Mouse (Mus musculus): ENCODE measurements around the gene Rab11b.

The Rab11b gene

DNA sequence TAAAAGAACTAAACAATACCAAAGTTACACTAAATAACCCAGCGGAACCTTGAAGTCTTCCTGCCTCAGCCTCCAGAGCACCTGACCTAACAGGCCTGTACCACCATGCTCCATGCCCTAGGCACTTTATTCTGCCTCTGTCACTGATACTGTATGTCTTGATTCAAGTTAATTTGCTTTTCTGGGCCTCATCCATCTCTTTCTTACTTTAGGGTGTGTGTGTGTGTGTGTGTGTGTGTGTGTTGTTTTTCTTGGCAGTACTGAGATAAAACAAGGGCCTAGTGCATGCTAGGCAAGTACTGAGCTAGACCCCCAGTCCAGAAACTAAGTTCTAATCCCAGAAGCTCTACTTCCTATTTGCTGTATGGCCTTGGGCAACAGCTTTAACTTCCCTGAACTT, 43.1 kb downstream of the Rab11b start:
- DNase-seq (ENCODE audit: low spot score), result no peak

DNA sequence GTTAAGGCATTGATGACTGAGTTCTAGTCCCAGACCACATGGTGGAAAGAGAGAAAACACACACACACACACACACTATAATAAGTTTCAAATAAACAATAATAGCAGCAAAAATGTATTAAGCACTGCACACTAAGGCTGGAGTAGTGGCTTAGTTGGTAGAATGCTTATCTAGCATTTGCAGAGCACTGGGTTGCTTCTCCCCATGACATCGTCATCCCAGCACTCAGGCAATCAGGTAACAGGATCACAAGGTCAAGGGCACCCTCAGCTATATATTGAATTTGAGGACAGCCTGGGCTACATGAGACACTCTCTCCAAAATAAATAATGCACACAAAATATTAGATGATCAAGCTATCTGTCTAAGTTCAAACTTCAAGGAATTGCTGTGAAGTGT, 45.6 kb downstream of the Rab11b start:
- DNase-seq (ENCODE audit: low spot score), result no peak

DNA sequence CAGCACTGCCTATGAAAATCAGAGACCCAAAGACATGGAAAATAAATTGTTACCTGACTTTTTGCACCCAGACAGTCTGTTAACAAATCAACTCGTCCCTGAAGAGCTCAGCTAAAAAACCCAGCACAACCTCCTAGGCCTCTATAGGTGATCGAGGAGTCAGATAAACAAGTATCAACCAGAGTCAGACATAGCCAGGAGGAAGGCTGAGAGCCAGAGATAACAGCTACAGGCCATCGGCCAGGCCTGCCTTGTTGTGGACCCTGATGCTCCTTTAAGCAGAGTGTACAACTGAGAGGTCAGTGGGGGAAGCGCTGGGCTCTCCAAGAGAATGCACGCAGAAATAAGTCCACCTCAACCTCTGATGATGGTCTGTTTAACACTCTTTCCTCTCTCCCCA, 47.1 kb downstream of the Rab11b start:
- peak; percentile 18 for DNase-seq (ENCODE audit: low spot score)

DNA sequence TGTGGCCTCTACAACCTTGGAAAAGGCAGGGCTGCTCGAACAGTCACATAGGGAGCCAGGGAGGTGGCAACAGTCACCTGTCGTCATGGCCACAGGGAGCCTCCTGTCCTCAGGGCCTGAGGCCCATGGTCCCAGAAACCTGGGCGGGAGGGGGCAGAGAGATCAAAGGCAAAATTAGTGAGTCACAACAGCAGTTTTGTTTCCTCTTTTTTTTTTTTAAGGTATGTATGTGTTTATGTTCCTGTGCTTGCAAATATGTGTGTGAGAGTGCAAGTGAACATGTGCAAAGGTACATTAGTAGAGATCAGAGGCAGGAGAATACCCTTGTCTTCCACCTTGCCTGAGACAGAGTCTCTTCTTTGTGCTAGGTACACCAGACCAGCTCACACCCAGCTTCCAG, 50.5 kb downstream of the Rab11b start:
- DNase-seq (ENCODE audit: low spot score), result no peak

DNA sequence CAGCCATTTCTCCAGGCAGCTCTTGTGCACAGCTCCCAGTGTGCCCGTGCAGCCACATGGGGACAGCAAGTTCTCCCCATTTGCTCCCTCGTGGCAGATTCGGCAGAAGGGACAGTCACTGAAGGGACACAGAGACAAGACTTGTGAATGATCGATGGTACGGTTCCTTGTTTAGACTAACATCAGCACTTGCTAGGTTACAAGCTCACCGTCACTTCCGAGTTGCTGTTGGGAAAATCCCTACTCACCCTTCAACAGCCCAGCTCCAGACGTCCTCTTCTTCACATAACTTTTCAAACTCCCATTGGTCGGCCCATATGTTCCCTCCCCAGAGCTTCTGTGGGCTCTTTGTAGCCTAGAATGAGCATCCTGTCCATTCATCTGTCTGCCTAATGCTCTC, 57.2 kb downstream of the Rab11b start:
- no peak for DNase-seq (ENCODE audit: low spot score)

DNA sequence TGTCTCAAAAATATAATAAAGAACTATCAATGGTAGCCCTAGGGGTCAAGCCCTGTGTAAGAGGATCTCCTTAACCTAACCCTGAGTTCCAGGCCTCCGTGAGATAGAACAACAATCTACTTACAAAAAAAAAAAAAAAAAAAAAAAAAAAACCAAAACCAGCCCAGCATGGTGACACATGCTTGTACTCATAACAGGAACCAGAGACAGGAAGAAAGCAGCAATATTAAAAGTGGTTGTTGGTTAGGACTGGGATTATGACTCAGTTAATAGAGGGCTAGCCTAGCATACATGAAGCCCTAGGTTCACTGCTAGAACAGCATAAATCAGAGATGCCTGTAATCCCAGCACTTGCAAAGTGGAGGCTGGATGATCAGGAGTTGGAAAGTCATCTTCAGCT, 58.2 kb downstream of the Rab11b start:
- DNase-seq (ENCODE audit: low spot score), result no peak

DNA sequence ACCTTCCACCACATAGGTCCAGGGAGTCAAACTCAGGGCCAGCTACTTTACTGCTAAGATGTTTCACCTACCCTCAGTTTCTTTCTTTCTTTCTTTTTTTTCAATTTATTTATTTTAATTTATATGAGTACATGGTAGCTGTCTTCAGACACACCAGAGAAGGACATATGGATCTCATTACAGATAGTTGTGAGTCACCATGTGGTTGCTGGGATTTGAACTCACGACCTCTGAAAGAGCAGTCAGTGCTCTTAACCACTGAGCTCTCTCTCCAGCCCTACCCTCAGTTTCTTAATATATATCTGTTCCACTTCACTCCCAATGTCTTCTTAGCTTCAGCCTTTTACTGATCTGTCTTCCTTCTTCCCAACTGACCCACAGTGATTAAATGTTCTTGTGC, 64.9 kb downstream of the Rab11b start:
- no peak for DNase-seq (ENCODE audit: low spot score)
